Mouse (Mus musculus) small intestine, adult 2 months (tissue): ENCODE results near the gene Ctu2.

Experiments used
- CTCF ChIP-seq: fragments of 200-500 bp; IDR thresholded peaks from 2 replicates; pipeline ENCODE4 v1.5.1; 2012; ENCODE audit warnings: low read depth, mild to moderate bottlenecking, control low read depth, inconsistent platforms, low read length, moderate library complexity, mixed read lengths; ENCODE audit not compliant: insufficient replicate concordance, insufficient read length; ENCODE audit errors: extremely low read depth
- POLR2A ChIP-seq: fragments of 200-500 bp; IDR thresholded peaks from 2 replicates; pipeline ENCODE4 v1.6.1; 2012; ENCODE audit warnings: low read depth, mild to moderate bottlenecking, control low read depth, inconsistent platforms, low read length, moderate library complexity

- TF ChIP-seq POLR2A (no peak), CTCF (no peak)
These were observed 47.8 kb upstream of the Ctu2 start for GRCm38 (mm10) chr8:122428163-122428562.
